Mouse (Mus musculus) megakaryocyte, embryonic 14.5 days (primary cell): ENCODE measurements around the gene Nrip2.

Experiments used
- FLI1 ChIP-seq: IDR thresholded peaks from 2 replicates; pipeline ENCODE4 v1.6.1; 2012; ENCODE audit warnings: low read length, inconsistent platforms, mixed read lengths
- GATA1 ChIP-seq: IDR thresholded peaks from 3 replicates; pipeline ENCODE4 v1.6.1; 2012; ENCODE audit warnings: mixed read lengths, low read length, inconsistent platforms, borderline replicate concordance

DNA sequence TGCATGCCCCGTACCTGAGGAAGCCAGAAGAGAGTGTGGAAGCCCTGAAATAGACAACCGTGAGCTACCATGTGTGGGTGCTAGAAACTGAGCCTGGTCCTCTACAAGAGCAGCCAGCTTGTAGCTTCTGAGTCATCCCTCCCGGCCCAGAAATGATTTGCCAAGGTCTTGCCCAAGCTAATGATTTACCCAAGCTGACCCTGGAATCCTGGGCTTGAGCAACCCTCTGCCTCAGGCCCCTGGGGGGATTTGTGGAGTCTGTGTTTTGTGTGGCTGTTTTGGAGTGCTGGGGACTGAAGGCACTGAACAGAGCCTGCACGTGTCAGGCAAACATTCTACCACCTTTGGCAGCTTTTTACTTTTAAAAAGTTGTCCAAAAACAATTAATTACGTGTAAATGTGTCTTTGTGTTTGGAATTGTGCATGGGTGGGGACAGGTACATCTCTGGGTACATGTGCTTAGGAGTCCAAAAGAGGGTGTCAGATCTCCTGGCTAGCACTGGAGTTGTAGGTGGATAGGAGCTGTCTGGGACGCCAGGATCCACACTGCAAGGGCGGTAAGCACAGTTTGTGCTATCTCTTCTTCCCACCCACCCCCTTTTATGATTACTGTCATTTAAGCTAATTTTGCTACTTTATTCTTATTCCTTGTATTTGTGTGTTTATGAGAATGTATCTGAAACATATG, 1.4 kb upstream of the Nrip2 start:
- TF ChIP-seq GATA1 (no peak), FLI1 (no peak)
